Mouse (Mus musculus) bone marrow, adult 2 months (tissue): ENCODE data around the gene Uba5.

Experiments
- CTCF ChIP-seq: fragments of 200-500 bp; IDR thresholded peaks from 2 replicates; pipeline ENCODE4 v1.5.1; 2011; ENCODE audit warnings: low read length, control low read depth; ENCODE audit not compliant: control insufficient read depth, insufficient read depth
- POLR2A ChIP-seq: fragments of 200-500 bp; IDR thresholded peaks from 2 replicates; pipeline ENCODE4 v1.6.1; 2011; ENCODE audit warnings: low read depth, mild to moderate bottlenecking, control low read depth, low read length, borderline replicate concordance; ENCODE audit not compliant: control insufficient read depth

- TF ChIP-seq POLR2A: no peak
- no peak for TF ChIP-seq CTCF
Measured at GRCm38 (mm10) chr9:104080038-104080437, 17.1 kb upstream of the Uba5 start.
